Mouse (Mus musculus) cerebellum, postnatal 25 days (tissue): ENCODE measurements at regions not wholly inside any gene's neighbourhood (a gene's known extent, or its start where the extent isn't known, plus 50 kb on each side); places are given as distances from the start of the nearest gene placed in this dataset.

Experiments
- DNase-seq, 2 experiments: peaks; one replicate each; pipeline ENCODE4 v3.0.0; 2021; ENCODE audit warnings: mixed read lengths in 2 of 2

DNA sequence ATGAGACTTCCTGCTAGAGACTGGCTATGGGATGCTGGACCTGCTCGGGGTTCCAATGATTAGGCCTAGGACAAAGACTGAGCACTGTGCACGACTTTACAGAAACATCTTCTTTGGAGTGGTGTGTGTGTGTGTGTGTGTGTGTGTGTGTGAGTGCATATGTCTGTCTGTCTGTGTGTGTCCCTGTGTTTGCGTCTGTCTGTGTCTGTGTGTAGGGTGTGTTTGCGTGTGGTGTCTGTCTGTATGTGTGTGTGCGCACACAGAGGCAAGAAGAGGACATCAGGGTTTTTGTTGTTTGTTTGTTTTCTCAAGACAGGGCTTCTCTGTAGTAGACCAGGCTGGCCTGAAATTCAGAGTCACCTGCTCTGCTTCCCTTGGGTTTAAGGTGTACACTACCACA is 51.9 kb upstream of the Slco4a1 start:
- no peak for DNase-seq

DNA sequence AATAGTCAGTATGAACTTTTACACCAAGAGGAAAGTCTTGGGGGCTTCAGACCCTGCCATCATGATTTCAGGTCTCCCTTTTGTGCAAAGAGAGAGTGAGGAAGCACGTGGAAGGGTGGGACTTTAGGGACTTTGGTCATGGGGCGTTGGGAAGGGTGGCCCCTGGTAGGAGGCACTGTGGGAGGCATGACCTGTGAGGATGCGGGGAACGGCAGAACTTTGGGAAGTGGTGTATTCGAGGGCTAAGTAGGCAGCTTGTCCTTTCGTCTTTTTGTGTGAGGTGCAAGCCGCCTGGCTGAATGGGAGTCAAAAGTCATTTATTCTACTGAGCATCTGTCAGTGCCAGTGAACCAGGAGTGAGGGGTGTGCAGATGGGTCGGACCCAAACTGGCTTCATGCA is 52.4 kb upstream of the Slco4a1 start:
- no peak for DNase-seq

DNA sequence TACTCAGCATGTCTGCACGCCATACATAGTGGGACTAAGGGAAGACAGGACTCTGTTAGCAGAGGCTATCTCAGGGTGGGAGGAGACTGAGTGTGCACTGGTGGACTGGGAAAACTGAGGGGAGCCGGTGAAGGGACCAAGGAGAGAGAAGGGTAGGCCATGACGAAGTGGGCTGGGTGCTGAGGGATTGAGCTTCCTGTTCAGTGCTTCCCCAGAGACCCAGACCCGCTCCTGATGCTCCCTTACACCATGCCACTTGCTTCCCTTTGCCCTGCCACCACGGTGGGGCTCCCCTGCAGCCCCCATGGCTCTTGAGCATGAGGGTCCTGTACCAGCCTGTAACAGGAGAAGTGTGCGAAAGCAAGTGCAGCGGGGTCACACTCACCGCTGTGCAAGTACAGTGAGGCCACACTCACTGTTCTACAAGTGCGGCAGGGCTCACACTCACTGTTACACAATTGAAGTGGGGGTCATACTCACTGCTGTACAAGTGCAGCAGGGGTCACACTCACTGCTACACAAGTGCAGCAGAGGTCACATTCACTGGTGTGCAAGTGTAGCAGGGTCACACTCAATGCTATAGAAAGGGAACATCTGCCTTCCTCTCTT is 53.1 kb upstream of the Slco4a1 start:
- DNase-seq: no peak

DNA sequence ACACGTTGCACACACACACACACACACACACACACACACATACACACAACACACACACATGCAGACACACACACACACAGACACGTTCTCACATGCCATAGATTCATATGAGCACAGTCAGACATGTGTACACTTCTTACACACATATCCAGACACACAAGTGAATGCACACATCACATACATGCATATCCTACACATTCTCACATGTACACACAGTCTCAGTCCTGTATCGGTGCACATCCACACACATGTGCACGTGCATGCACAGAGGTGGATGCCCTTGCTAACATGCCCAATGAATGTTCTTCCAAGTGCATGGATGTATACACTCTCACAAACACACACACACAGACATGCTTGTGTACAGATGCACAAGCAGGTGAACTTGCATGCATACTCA is 53.6 kb upstream of the Slco4a1 start:
- no peak for DNase-seq

DNA sequence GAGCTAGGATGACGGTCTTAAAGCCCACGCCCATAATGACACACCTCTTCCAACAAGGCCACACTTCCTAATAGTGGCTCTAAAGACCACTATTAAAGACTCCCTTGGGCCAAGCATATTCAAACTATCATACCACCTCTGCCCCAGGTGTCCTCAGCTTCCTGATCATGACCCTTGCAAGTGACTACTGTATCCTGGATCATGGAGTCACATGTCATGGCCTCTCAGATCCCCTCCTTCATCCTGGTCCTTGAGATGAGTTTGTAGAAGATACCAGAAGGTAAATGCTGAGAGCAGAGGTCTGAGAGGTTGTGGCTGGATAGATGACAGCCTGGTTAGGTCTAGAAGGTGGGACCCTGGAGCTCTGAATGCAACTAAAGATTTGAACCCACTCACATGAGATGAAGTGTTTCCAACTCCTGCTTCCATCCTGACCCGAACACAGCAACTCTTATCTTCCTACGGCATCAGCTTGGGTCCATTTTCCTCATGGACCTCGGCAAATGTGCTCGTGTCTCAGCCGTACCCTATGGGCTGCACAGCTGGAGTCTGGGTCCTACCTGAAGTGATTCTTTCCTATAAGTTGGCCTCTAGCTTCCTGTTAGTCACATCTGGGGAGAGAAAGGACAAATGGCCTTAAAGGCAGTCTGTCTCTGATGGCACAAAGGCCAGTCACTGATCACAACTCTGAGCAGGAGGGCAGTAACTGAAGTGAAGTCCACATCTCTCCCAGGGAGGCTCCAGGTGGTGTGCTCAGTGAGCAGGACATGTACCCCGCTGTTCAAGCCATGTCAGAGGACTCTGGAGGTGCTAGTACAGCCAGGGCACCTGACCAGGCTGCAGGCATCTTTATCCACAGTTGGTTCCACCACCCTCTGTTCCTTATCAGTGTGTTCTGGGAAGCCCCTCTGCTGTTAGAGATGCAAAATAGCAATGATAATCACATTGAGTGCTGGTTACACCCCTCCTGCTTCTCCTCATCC is 54.3 kb upstream of the Slco4a1 start:
- no peak for DNase-seq

DNA sequence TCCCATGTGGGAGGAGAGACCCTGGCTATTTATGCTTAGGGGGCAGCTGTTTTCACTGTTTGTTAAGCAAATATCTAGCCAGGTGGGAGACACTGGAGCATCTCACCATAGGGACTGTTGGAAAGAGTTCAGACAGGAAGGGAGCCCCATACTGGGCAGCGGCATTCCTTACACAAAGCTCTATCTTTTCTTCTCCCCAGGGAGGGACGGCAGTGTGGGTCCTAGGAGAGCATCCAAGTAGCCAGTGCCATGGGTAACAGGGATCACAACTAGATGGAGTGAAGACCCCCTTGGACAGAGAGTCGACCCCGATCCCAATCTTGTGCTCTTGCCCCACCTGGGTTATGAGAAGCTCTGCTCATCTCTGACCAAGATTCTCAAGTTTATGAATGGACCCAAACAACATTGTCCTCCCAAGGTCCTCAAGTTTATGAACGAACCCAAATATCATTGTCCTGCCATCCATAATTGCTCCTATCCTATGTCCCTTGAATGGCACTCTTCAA is 55.5 kb upstream of the Slco4a1 start:
- DNase-seq: no peak

DNA sequence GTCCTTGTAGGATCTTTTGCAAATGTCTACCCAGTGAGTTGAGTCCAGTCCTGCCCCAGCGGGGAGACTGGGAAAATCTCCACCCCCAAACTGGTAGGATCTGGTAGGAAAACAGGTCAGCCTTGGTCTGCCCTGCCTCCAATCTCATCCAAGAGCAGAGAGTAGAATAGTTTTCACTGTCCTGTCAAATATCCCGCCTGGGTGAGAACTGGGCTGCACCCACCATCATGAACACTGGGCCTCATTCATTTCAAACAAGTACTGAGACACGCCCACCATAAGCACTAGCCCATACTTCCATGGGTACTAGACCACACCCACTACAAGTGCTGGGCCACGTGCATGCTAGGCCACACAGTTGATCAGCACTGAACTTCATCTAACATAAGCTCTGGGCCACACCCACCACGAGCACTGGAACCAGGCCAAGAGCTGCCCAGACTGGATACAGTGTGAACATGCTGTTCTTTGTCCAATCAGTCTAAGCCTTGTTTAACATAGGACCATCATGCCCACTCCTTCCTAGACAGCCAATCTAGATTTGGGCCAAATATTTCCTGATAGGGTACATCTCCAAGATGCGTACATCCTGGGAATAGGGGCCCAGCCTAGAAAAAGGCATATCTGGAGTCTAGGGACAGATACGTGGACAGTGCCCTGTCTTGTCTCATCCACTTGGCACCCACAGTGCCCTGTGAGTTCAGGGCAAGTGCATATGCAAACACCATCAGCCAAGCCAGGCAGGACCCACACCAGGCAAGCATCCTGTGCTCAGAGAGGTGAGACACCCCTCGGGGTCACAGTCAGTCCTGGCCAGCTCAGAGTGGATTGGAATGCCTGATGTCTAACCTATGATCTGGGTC is 56.2 kb upstream of the Slco4a1 start:
- DNase-seq: no peak

DNA sequence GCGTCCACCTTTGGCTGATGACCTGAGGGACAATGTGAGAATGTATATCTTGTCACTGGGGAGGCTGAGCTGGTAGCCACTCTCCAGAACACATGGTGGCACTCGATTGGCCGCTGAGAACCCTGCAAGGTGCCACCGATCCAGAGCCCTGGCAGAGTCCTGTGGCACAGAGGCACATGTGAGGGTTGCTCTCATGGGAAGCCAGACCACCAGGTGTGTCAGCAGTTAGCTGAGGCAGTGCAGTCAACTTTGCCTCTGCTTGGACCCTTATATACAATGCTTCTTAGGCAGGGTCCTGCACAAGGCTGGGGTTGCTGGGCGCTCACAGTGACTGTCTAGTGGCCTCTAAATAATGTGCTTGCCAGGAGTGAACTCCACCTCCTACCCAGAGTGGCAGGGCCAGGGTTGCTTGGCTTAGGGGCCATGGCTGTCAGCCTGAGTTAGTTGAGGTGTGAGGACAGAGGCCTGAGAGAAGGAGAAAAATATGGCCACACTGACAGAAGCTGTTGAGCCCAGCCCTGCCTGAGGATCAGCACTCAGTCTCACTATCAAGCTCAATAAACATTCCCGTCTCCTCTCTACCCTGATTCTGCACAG is 57.1 kb upstream of the Slco4a1 start:
- no peak for DNase-seq

DNA sequence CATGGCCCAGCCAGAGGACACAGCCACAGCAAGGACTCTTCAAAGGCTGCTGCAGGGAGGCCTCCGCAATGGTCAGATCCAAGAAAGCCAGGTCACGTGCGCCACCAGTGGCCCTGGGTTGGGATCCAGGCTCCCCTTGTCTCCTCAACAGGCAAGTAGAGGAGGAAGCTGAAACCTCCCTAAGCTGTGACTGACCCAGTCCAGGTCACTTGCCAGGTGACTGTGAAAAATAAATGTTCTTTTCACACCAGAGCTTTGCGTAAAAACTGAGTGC is 57.6 kb upstream of the Slco4a1 start:
- DNase-seq: no peak

DNA sequence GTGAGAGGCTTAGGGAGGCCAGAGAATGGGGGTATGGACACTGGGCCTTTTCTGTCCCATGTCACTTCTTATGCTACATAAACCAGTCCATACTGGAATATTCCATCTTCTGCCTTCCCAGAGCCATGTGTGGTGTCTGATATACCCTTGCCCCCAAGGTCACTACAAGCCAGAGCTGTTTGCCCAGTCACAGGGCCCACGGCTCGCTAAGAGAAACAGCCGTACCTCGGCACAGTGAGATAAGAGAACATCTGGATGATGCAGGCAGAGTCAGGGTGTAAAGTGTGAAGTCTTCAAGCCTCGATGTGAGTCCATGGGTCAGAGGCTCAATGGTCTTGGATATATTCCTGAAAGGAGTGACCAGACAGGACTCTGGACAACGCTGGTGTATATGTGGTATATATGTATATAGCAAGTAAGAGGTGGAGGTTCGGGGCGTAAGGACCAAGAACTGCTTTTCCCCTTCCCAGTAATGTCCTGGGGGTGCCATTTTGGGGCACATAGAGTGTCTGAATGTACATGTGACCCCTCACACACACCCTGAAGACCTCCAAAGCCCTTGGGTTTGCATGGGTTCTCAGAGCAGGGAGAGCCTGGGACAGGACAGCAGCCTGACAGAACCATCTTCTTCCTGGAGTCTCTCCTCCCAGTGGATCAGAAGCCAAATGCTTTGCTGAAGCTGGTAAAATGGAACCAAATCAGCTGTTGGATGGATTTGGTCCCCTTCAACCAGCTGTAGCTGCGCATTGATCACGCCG is 58.1 kb upstream of the Slco4a1 start:
- no peak for DNase-seq

DNA sequence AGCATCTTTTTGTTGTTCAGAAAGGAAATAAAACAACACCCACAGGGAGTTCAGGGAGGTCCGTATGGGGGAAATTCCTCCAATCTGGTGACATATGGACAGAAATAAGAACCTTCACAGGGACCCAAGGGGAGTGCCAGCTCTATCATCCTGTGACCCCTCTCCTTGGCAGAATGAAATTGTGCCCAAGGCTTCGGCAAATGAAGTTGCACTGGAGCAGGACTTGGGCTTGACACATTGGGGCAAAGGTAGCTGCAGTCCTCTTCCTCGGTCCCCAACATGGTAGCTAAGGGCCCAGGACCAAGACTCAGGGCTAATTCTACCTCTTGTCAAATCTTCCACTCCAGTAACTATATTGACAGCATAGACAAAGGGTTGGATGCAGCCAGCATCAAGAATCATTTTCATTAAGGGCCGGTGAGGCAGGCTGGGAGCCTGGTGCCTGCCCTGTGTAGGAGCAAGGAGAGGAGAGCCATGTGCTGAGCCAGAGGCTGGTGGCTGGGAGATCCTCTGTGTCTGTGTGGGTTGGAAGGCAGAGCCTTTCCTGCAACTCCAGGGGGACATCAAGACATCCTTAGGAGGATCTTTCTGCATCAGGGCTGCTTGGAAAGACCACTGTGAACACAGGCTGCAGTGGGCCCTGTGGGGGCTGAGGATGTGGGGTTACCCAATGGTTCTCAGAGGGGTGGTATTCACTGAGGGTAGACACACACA is 59.2 kb upstream of the Slco4a1 start:
- no peak for DNase-seq

DNA sequence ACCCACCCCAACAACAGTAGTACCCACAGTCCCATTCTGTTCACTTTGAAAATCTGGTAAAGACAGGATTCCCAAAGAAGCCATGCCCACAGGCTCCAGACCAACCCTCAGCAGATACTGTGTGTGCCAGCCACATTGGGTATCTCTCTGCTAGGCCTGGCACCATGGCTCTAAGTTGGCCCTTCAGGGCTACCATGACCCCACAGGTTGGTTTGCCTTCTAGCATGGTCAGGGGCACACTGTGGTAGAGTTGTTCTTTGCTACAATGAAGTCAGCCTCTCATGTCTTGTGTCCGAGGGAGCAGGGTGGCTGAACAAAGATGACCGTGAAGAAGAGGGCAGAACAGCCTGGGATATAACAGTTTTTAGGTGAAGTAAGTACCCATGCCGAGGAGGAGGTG is 59.8 kb upstream of the Slco4a1 start:
- DNase-seq: no peak

DNA sequence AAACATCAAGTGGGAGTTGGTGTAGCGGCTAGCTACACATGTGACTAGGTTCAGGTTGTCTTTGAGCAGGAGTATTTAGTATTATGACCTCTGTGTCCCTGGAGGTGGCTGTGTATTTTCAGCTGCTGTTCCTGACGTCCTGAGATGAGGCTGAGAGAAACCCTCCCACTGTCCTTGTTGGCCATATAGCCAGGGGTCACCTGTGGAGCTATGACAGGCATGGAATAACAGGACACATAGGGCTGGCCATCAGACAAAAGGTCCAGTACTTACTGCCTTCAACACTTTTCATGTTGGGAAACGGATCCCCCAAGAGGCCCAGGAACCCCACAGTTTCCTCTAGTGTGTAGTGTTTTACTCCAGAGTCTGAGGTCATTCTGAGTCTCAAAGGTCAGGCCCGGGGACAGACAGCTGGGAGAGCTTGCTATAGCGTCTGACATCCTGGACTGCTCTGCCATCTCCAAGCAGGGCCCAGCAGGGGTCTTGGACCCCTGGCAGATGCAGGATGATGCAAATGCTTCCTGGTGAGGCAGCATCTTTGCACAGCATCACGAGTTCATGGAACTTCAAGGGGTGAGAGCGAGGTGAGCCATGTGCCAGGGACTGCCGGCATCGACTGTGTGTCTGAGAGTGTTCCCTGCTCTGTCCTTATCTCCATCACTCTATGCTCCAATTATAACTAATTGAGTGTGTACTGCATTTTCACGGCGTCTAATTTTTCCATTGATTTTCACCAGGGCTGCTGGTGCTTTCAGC is 60.6 kb upstream of the Slco4a1 start:
- no peak for DNase-seq

DNA sequence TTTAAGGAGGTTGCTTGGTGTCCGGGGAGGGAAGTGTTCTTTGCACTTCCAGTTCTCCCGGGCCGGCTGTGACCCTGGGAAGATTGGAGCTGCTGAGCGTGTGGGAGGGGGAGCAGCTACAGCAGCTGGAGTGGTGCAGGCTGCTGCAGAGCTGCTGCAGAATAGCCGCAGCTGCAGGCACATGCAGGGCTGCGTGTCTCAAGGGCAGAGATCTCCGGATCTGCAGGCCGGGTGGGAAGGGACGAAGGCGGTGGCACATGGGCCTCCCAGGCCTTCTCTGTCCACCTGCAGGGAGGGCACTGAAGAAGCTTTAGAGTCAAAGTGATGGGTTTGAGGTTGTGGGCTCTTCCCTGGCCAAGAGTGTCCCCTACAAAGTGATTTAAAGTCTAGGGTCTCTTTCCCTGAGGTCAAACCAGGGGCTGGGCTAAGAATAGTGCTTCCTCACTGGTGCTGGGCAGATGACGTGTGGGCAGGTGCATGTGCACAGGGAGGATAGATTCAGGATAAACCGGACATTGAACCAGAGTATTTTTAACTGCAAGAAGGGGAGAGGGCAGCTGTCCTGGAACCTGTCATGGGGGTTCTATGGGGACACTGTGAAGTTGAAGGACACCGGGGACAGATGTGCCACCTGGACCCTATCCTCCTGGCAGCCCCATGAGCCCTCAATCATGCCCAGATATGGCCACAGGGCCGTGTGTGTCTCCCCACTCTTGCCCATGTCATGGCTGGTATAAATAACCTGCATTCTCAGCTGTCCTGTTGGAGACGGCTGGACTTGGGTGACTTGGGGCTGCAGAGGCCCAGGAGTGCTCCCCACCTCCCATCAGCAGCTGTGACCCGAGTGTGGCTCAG is 58.6 kb upstream of the Gata5 start:
- DNase-seq: no peak

DNA sequence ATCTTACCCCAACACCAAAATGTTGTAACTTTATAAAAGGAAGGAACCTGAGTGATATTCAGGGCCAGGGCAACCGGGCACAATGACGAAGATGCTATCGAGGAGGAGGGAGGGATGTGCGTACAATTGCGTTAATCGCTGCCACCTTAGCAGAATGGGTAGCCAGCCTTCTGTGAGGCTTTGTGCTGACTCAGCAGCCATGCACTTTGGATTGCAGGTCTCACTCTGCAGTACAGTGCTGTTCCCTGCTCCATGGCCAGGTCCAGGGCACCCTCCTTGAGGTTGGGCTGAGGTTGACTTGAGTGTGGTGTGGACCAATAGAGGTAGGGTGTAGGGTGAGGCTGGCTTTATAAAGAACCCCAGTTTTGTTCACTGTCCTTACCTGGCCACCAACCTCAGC is 57.8 kb upstream of the Gata5 start:
- DNase-seq: no peak

DNA sequence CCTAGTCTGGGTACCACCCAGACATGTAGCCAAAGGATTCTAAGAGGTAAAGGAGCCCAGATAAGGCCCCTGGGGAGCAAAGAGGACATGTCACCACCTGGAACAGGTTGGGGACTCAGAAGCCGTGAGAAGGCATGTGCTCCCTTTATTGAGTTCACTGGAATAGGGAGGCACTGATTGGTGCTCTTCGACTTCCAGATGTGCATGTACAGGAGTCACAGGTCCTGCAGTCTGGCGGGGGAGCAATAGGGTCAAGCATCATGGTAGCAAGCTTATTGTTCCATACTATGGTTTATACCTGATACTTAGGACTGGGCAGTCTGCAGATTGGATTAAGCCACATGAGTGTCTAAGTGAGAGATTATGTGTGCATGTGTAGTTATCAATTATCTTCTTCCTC is 56.9 kb upstream of the Gata5 start:
- DNase-seq: no peak

DNA sequence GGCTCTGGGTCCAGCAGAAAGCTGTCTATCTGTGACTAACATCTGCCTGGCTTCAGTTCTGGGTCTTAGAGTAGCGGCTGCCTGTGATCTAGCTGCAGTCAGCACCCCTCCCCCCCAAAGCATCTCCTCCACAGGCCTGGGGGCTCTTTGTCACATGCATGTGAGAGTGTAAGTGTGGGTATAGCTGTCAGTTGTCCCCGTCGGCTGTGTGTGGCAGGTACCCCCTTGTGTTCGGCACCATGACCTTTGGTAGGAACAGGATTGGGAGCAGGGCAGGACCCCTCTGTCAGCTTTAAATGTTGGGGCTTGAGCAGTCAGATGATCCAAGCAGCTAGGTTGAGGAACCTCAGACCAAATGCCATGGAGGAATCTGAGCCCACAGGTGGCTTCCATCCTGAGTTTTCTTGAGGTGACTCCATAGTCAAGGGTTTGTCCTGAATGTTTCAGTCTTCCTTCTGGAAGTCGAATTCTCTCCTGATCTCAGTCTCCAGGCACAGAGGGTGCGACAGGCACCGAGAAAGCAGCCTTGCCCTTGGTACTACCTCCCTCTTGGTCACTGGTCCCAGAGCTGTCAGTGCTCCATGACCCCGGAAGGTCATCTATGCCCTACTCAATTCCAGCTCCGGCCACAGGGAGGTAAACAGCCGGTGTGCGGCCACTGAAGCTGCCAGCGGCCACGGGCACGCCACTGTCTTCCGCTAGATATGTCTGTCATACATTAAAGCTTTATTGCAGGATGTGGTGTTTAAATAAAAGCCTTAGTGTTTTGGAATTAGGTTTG is 55.9 kb upstream of the Gata5 start:
- DNase-seq: no peak

DNA sequence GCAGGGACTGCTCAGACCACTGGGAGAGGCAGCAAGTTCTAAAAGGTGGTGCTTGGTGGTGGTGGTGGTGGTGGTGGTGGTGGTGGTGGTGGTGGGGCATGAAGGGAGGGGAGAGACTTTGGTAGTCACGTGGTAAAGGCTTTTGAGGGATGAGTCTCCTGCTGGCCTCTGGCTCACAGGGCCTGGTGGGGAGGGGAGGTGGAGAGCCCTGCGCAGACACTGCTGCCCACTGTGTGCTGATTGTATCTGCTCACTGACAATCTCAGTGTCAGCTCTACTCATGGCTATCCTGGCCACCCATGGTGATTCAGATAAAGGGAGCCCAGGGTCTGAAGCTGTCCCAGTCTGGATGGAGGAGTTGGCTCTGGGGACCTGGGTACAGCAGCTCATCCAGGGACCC is 55.0 kb upstream of the Gata5 start:
- no peak for DNase-seq

DNA sequence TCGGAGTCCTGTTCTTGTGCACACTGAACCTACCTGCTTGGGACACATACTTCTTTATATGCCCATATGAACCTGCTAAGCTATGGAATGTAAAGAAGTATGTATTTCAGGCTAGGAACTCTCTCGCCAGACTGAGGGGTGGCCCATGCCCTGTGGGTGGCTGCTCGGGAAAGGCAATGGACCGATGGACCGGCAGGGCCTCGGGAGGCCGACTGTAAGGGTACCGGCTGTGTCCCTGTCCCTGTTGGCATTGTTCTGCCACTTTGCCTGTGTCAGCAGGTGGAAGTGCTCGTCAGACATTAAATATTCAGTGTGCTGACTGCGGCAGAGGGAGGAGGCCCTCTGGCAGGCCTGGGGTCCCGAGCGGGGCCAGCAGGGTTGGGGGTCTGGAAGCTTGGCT is 54.5 kb upstream of the Gata5 start:
- no peak for DNase-seq
